Mouse (Mus musculus) spleen, postnatal 36 days (tissue): ENCODE measurements around the gene Mmp23.

Experiments used
- DNase-seq, 2 experiments: peaks; one replicate each; pipeline ENCODE4 v3.0.0; 2022; ENCODE audit warnings: low spot score in 2 of 2, mixed read lengths in 1 of 2

Gene Mmp23

DNA sequence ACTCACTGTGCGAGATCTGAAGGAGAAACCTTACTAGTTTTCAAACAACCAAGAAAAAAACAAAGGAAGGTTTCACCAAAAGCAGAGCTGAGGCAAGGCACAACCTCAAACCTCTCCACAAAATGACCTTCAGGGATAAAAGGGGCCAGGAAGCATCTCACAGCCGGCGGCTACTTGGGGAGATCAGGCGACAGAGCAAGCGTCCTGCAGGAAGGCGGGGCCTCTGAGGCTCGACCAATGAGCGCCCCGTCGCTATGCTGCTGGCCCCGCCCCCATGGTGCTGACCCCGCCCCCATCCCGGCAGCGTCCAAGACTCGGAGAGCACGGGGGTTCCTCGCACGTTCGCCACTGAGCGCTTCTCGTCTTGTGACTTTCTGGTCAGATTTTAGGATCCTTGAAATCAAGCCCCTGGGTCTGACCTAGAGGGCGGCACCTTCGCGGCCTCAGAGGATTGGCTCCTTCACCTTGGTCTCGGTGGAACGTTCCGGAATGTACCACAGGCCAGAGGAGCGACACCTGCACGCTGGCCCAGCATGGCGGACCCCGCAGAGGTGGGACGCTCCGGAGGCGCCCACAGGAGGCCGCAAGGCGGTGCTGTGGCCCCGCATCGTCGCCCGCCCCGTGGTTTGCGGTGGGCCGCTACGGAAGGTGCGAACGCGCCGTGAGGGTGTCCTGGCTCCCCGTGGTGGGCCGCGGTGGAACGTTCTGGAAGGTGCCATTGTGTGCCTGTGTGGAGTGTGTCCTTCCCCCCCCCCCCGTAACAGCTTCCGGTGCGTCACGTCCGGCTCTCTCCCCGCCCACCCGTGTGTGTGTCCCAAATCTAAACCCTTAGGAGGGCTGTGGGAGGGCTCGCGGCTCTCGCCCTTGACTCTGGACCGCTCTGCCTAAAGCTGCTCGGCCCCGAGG is 51.8 kb downstream of the Mmp23 start, which contains the start of gene Slc35e2:
Gene Slc35e2, plus strand, starts transcription at position 326 of the 906 bp plus-strand sequence.
- peak; percentile 85 to 89 for DNase-seq
